Mouse (Mus musculus): ENCODE data around the gene Hist1h1t.

DNA sequence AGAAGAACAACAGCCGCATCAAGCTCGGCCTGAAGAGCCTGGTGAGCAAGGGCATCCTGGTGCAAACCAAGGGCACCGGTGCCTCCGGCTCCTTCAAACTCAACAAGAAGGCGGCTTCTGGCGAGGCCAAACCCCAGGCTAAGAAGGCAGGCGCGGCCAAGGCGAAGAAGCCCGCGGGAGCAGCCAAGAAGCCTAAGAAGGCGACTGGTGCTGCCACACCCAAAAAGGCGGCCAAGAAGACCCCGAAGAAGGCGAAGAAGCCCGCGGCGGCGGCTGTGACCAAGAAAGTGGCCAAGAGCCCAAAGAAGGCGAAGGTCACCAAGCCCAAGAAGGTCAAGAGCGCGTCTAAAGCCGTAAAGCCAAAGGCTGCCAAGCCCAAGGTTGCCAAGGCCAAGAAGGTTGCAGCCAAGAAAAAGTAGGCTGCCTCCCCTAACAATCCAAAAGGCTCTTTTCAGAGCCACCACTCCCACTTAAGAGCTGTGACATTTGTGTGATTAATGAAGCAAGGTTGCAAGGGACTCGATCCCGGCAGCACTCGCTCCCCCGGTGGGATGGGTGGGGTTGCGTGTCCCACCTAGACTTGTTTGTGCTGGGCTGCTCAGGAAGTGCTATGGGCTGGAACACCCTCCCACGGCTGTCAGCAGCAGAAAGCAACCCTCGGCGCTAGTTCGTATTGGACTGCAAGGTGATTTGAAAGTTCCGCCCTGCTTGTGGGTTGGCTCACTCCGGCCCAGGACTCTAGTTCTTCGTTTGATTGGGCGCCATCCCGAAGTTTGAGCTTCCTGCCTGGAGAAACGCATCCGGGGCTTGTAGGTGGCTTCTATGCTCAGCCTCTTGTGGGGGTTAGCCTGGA lies 43.7 kb downstream of the Hist1h1t start:
- TF ChIP-seq CTCF (IDR thresholded peaks at IDR 0.05; ENCODE audit: extremely low read depth, insufficient read depth, low read length): no peak
- peak; percentile 57; the same call in 1 of the 2 replicates for TF ChIP-seq POLR2A (IDR thresholded peaks at IDR 0.05; ENCODE audit: extremely low read depth, insufficient read depth, low read length)

All from cortical plate, adult 2 months (tissue).